Mouse (Mus musculus): ENCODE measurements at regions not wholly inside any gene's neighbourhood (a gene's known extent, or its start where the extent isn't known, plus 50 kb on each side); places are given as distances from the start of the nearest gene placed in this dataset.
"Not testable (repeated sequence)": the region's sequence is repeated elsewhere in the genome, so short reads cannot be mapped to it uniquely, and the experiment has no call there.

- no peak overlapping the region for H3K4me3 ChIP-seq (ENCODE audit: insufficient read depth, low read depth, low read length)
These were observed 147.0 kb upstream of the Rxfp2 start for GRCm38 (mm10) chr5:149871521-149871920.

GRCm38 (mm10) chr5:149873482-149874002, 144.9 kb upstream of the Rxfp2 start:
- Histone ChIP-seq H3K27ac (replicated peaks; ENCODE audit: insufficient read depth, low read depth, low read length) (no peak overlapping the region), H3K4me1 (ENCODE audit: control insufficient read depth, insufficient read depth, low read length) (no peaks in the 10 kb centered on the region), H3K79me2 (ENCODE audit: control insufficient read depth, insufficient read depth, low read length) (no peaks in the 10 kb centered on the region), H3K4me3 (ENCODE audit: insufficient read depth, low read depth, low read length) (no peak overlapping the region), H3K9ac (ENCODE audit: low read depth, low read length) (no peak overlapping the region), H3K27me3 (ENCODE audit: control insufficient read depth, insufficient read depth, low read length) (no peaks in the 10 kb centered on the region; the same call in 1 of the 2 replicates), H3K36me3 (ENCODE audit: control insufficient read depth, insufficient read depth, low read length) (no peaks in the 10 kb centered on the region)
- TF ChIP-seq CTCF (IDR thresholded peaks at IDR 0.05; ENCODE audit: low read depth, low read length) (no peak), POLR2A (IDR thresholded peaks at IDR 0.05; ENCODE audit: extremely low read depth, insufficient read depth, low read length) (no peak)
- 38% methylated on average over 9 of the region's 9 CpGs for WGBS
- DNase-seq (ENCODE audit: extremely low read depth, low read depth, low spot score) = no peak

More at GRCm38 (mm10) chr5:149871521-149871920, 147.0 kb upstream of the Rxfp2 start:
- DNase-seq (ENCODE audit: extremely low read depth, low read depth, low spot score) = no peak
- Histone ChIP-seq H3K36me3 (ENCODE audit: control insufficient read depth, insufficient read depth, low read length) (no peaks in the 10 kb centered on the region), H3K27ac (replicated peaks; ENCODE audit: insufficient read depth, low read depth, low read length) (no peak overlapping the region), H3K4me1 (ENCODE audit: control insufficient read depth, insufficient read depth, low read length) (no peaks in the 10 kb centered on the region), H3K9ac (ENCODE audit: low read depth, low read length) (no peak overlapping the region), H3K79me2 (ENCODE audit: control insufficient read depth, insufficient read depth, low read length) (no peaks in the 10 kb centered on the region), H3K27me3 (ENCODE audit: control insufficient read depth, insufficient read depth, low read length) (no peaks in the 10 kb centered on the region; the same call in 1 of the 2 replicates)
- TF ChIP-seq CTCF (IDR thresholded peaks at IDR 0.05; ENCODE audit: low read depth, low read length) (no peak), POLR2A (IDR thresholded peaks at IDR 0.05; ENCODE audit: extremely low read depth, insufficient read depth, low read length) (no peak)
- 11% methylated on average over 2 of the region's 2 CpGs for WGBS

DNA sequence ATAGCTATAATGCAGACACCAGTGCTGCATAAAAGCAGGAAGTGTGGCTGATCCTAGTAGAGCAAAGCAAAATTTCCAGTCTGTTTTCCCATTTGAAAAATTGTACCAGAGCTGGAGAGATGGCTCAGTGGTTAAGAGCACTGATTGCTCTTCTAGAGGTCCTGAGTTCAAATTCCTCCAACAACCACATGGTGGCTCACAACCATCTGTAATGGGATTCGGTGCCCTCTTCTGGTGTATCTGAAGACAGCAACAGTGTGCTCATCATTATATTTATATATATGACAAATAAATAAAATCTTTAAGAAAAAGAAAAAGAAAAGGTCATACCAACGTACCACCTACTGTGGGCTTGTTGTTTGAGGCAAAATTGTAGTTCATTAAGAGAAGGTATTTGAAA, 144.1 kb upstream of the Rxfp2 start:
- whole genome bisulfite sequencing = 83% methylated on average over 2 of the region's 2 CpGs
- no peaks in the 10 kb centered on the region for H3K79me2 ChIP-seq (ENCODE audit: control insufficient read depth, insufficient read depth, low read length)
- no peaks in the 10 kb centered on the region for H3K4me1 ChIP-seq (ENCODE audit: control insufficient read depth, insufficient read depth, low read length)
- no peak for DNase-seq (ENCODE audit: extremely low read depth, low read depth, low spot score)
- no peak for TF ChIP-seq CTCF (IDR thresholded peaks at IDR 0.05; ENCODE audit: low read depth, low read length)
- no peak for TF ChIP-seq POLR2A (IDR thresholded peaks at IDR 0.05; ENCODE audit: extremely low read depth, insufficient read depth, low read length)
- no peak overlapping the region for H3K9ac ChIP-seq (ENCODE audit: low read depth, low read length)
- no peaks in the 10 kb centered on the region for H3K36me3 ChIP-seq (ENCODE audit: control insufficient read depth, insufficient read depth, low read length)
- H3K27ac ChIP-seq (replicated peaks; ENCODE audit: insufficient read depth, low read depth, low read length) = no peak overlapping the region
- no peak overlapping the region for H3K4me3 ChIP-seq (ENCODE audit: insufficient read depth, low read depth, low read length)
- no peaks in the 10 kb centered on the region; the same call in 1 of the 2 replicates for H3K27me3 ChIP-seq (ENCODE audit: control insufficient read depth, insufficient read depth, low read length)

GRCm38 (mm10) chr5:149892453-149892852, 126.0 kb upstream of the Rxfp2 start:
- not testable (repeated sequence) for H3K27ac ChIP-seq (replicated peaks; ENCODE audit: insufficient read depth, low read depth, low read length); H3K27me3 ChIP-seq (ENCODE audit: control insufficient read depth, insufficient read depth, low read length); H3K4me1 ChIP-seq (ENCODE audit: control insufficient read depth, insufficient read depth, low read length); H3K9ac ChIP-seq (ENCODE audit: low read depth, low read length); H3K4me3 ChIP-seq (ENCODE audit: insufficient read depth, low read depth, low read length); H3K36me3 ChIP-seq (ENCODE audit: control insufficient read depth, insufficient read depth, low read length); H3K79me2 ChIP-seq (ENCODE audit: control insufficient read depth, insufficient read depth, low read length); DNase-seq (ENCODE audit: extremely low read depth, low read depth, low spot score)

- Histone ChIP-seq H3K79me2 (ENCODE audit: control insufficient read depth, insufficient read depth, low read length) (no peaks in the 10 kb centered on the region), H3K36me3 (ENCODE audit: control insufficient read depth, insufficient read depth, low read length) (no peaks in the 10 kb centered on the region), H3K4me1 (ENCODE audit: control insufficient read depth, insufficient read depth, low read length) (peaks cover 3% of the 10 kb centered on the region; the same call in 1 of the 2 replicates), H3K27me3 (ENCODE audit: control insufficient read depth, insufficient read depth, low read length) (no peaks in the 10 kb centered on the region), H3K9ac (ENCODE audit: low read depth, low read length) (no peak overlapping the region), H3K4me3 (ENCODE audit: insufficient read depth, low read depth, low read length) (no peak overlapping the region), H3K27ac (replicated peaks; ENCODE audit: insufficient read depth, low read depth, low read length) (no peak overlapping the region)
- TF ChIP-seq CTCF (IDR thresholded peaks at IDR 0.05; ENCODE audit: low read depth, low read length) = no peak
- TF ChIP-seq POLR2A (IDR thresholded peaks at IDR 0.05; ENCODE audit: extremely low read depth, insufficient read depth, low read length) = no peak
- DNase-seq (ENCODE audit: extremely low read depth, low read depth, low spot score) = no peak
- WGBS = 74% methylated on average over 3 of the region's 3 CpGs
These were observed 111.5 kb upstream of the Rxfp2 start for GRCm38 (mm10) chr5:149906927-149907326.

DNA sequence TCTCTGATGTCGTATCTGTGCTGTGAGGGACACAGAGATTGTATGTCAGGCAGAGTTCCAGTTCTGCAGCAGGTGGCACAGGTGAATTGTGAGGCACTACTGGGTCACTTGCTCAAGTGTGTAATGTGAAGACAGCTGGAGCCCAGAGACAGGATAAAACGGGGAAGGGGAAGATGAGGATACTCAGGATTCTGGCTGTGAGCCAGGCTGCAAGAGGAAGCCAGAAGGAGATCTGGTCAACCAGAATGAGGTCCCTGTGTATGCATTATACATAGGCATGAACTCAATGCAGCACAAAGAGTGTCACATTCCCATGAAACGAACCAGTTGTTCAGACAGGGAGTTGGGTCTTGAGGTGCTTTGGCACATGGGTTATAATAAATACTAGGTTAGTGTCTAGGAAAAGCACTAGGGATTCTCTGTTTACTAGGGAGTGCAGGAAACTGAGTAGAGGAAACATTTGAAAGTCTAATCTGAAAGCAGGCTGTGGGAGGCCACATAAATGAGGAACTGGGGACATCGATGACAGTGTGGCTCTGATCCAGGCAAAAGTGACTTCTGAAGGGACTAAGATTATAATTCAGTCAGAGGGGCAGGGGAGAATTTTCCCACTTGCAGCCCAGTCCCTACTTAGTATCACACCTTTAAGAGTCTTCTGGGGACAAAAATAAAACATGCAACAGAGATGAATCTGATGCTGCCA, 109.9 kb upstream of the Rxfp2 start:
- Histone ChIP-seq H3K79me2 (ENCODE audit: control insufficient read depth, insufficient read depth, low read length) (no peaks in the 10 kb centered on the region), H3K4me1 (ENCODE audit: control insufficient read depth, insufficient read depth, low read length) (peaks cover 3% of the 10 kb centered on the region; the same call in 1 of the 2 replicates), H3K36me3 (ENCODE audit: control insufficient read depth, insufficient read depth, low read length) (no peaks in the 10 kb centered on the region), H3K27me3 (ENCODE audit: control insufficient read depth, insufficient read depth, low read length) (no peaks in the 10 kb centered on the region), H3K9ac (ENCODE audit: low read depth, low read length) (no peak overlapping the region), H3K27ac (replicated peaks; ENCODE audit: insufficient read depth, low read depth, low read length) (no peak overlapping the region), H3K4me3 (ENCODE audit: insufficient read depth, low read depth, low read length) (no peak overlapping the region)
- 64% methylated on average over 4 of the region's 4 CpGs for WGBS
- DNase-seq (ENCODE audit: extremely low read depth, low read depth, low spot score) = no peak
- TF ChIP-seq CTCF (IDR thresholded peaks at IDR 0.05; ENCODE audit: low read depth, low read length) = no peak
- TF ChIP-seq POLR2A (IDR thresholded peaks at IDR 0.05; ENCODE audit: extremely low read depth, insufficient read depth, low read length) = no peak

Data from liver, adult 2 months (tissue).